Mouse (Mus musculus): ENCODE measurements at regions not wholly inside any gene's neighbourhood (a gene's known extent, or its start where the extent isn't known, plus 50 kb on each side); places are given as distances from the start of the nearest gene placed in this dataset.

- no peak for DNase-seq (ENCODE audit: low read depth, low spot score)
Measured at GRCm38 (mm10) chr16:45331236-45331635, 77.6 kb downstream of the Cd200 start.

- peak; percentile 10 for DNase-seq (ENCODE audit: low read depth, low spot score)
Measured at GRCm38 (mm10) chr16:45330298-45330697, 78.6 kb downstream of the Cd200 start.

GRCm38 (mm10) chr16:45329716-45330115 lies 79.1 kb downstream of the Cd200 start:
- DNase-seq (ENCODE audit: low read depth, low spot score) = no peak

- DNase-seq (ENCODE audit: low read depth, low spot score) = no peak
Measured at GRCm38 (mm10) chr16:45327103-45327502, 81.8 kb downstream of the Cd200 start.

GRCm38 (mm10) chr16:45311479-45311878 lies 87.4 kb downstream of the Btla start:
- no peak for DNase-seq (ENCODE audit: low read depth, low spot score)
